Mouse (Mus musculus): ENCODE measurements around the gene Nck2.

Gene Nck2

DNA sequence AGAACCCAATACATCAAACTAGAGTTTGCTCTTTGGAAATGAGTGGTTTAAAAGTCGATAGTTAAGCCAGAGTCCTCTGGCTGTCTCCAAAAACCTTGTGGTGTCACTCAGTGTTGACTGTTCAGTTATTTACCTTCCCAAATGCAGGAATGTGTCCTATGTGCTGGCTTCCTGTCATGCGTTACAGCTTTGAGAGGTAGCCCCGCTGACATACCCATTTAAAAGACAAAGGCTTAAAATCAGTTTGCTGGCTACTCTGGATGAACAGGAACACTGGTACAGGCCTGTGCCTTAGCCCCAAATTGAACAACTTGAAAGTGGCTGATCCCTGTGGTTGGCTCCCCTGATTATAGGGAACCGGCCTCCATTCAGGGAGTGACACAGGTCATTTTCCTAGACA is 126.7 kb downstream of the Nck2 start:
- no peak for DNase-seq (ENCODE audit: low spot score in 2 of 2)

- DNase-seq (ENCODE audit: low spot score in 2 of 2): no peak
Observed at GRCm38 (mm10) chr1:43574793-43575304, 130.5 kb downstream of the Nck2 start.

GRCm38 (mm10) chr1:43577371-43577770 is 133.0 kb downstream of the Nck2 start:
- DNase-seq (ENCODE audit: low spot score in 2 of 2): no peak

- DNase-seq (ENCODE audit: low spot score in 2 of 2): no peak
Observed at GRCm38 (mm10) chr1:43583564-43583963, 139.2 kb downstream of the Nck2 start.

- DNase-seq (ENCODE audit: low spot score in 2 of 2): no peak
Observed at GRCm38 (mm10) chr1:43589001-43589400, 144.6 kb downstream of the Nck2 start.

- DNase-seq (ENCODE audit: low spot score in 2 of 2): no peak
Observed at GRCm38 (mm10) chr1:43589910-43590309, 145.5 kb downstream of the Nck2 start.

GRCm38 (mm10) chr1:43590727-43591126 is 146.3 kb downstream of the Nck2 start:
- no peak for DNase-seq (ENCODE audit: low spot score in 2 of 2)

DNA sequence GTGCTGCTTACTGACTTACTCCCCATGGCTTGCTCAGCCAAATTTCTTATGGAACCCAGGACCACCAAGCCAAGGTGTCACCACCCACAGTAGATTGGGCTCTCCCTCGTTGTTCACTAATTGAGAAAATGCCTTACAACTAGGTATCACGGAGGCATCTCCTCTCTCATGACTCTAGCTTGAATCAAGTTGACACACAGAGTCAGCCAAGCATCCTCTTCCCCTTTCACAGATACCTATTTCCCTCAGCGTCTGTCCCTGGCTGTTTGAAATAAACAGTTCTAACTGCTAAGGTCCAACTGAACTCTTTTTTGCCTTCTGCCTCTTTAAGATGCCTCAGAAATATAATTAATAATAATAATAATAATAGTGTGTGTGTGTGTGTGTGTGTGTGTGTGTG is 148.7 kb downstream of the Nck2 start:
- no peak for DNase-seq (ENCODE audit: low spot score in 2 of 2)

GRCm38 (mm10) chr1:43594738-43595137 is 150.4 kb downstream of the Nck2 start:
- DNase-seq (ENCODE audit: low spot score in 2 of 2): no peak

DNA sequence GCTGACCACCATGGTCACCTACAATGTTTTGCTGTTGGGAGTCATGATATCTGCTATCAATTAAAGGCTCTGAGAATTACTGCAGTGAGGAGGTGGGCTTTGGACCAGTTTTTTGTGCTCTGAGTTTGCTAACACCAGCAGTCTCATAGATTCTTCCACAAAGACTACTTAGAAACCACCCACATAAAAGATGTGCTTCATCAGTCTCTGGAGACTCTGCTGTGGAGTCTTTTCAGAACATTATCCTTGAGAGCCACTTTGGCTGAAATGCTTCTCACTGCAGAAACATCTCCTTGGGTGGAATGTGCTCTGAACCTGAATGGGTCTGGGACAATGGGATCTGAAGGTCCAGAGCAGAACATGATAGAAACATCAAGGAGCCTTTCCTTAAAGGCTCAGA is 153.4 kb downstream of the Nck2 start:
- DNase-seq (ENCODE audit: low spot score in 2 of 2): no peak

DNA sequence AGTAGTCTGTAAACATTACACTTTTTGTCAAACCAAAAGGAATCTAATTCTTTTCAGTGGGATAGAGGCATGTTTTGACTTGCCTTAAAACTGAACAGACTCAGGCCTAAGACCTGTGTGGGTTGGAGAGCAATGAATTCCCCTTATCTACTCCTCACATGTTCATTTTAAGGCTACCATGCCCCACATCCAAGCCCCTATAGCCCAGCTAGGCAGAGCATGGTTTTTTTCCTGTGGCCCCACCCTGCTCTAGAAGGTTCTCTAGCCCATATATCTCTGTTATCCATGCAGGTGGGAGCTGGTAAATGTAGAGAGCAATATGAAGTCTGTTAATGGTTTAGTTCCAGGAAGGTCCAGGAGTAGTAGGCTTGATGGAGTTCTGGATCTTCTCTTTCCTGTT is 155.1 kb downstream of the Nck2 start:
- no peak for DNase-seq (ENCODE audit: low spot score in 2 of 2)

DNA sequence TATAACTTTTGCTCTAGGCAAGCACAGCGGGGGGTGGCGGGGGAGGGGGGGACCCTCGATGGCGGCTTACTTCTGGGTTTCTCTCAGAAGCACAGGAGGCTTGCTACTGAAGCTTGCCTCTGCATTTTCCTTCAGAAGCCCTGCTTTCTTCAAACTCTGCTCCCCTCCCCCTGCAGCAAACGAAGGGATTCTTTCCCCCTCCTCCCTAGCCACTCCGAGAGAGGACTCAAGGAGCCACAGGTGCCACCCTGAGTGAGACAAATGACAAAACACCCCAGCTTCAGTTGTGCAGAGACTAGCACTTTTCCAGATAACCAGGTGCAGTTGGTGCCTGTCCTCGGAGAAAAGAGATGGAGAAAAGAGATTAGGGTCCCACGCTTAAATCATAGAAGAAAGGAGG is 156.7 kb downstream of the Nck2 start:
- no peak for DNase-seq (ENCODE audit: low spot score in 2 of 2)

DNA sequence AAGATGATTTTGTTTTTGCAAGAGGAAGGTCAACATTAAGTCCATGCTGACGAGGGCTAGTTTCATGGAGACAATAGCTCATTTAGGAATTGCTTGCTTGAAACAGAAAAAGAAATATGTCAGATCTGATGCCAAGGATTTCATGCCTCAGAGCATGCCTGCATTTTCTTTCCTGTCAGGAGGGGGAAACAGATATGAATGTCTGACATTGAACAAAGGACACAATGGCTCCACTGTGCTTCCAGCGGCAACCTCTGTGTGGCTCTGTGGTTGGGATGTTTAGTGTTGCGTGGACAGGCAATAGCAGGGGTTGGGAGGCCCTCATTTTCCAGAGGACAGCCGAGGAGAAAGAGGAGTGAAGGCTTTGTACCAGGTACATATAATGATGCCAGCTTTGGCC is 171.6 kb downstream of the Nck2 start:
- no peak for DNase-seq (ENCODE audit: low spot score in 2 of 2)

Measured in frontal cortex, postnatal 25 days (tissue).